Mouse (Mus musculus): ENCODE results near the gene Ebp. TPM values are rescaled to one million over a fixed set of nuclear protein-coding genes. Genes with fewer than 3 reads are reported as not detected.

The Ebp gene
- polyA plus RNA-seq, 1 experiment from 2014 or later, result 58.1 TPM

- Histone ChIP-seq H3K27ac (ENCODE audit: low read length) (no peak overlapping the region), H3K4me2 (replicated peaks; ENCODE audit: low read depth, low read length) (no peak overlapping the region), H3K9ac (replicated peaks; ENCODE audit: low read depth) (no peak overlapping the region), H3K27me3 (replicated peaks; ENCODE audit: insufficient read depth, low read length) (no peaks in the 10 kb centered on the region), H3K4me3 (ENCODE audit: low read depth, low read length) (no peak overlapping the region), H3K36me3 (ENCODE audit: insufficient read depth, low read length) (no peaks in the 10 kb centered on the region), H3K9me3 (ENCODE audit: low read length) (no peaks in the 10 kb centered on the region), H3K4me1 (ENCODE audit: insufficient read depth, low read depth, low read length) (no peaks in the 10 kb centered on the region)
- DNase-seq (ENCODE audit: low spot score) (no peak), ATAC-seq (no peak)
- 81% methylated on average over 2 of the region's 2 CpGs for WGBS
- TF ChIP-seq EP300 (IDR thresholded peaks at IDR 0.05) (no peak), CTCF (IDR thresholded peaks at IDR 0.05) (no peak)
Observed at GRCm38 (mm10) chrX:8178871-8179270, 14.4 kb downstream of the Ebp start.

GRCm38 (mm10) chrX:8175504-8176385 is 17.6 kb downstream of the Ebp start, which contains the start of gene Tbc1d25:
Tbc1d25 (minus strand) TSS chrX:8176181.
- no peaks in the 10 kb centered on the region for H3K9me3 ChIP-seq (ENCODE audit: low read length)
- TF ChIP-seq CTCF (IDR thresholded peaks at IDR 0.05), result peak; percentile 56
- TF ChIP-seq EP300 (IDR thresholded peaks at IDR 0.05), result no peak
- H3K9ac ChIP-seq (replicated peaks; ENCODE audit: low read depth), result peak within 1 kb of the TSS; percentile 54
- no peaks in the 10 kb centered on the region for H3K4me1 ChIP-seq (ENCODE audit: insufficient read depth, low read depth, low read length)
- H3K4me2 ChIP-seq (replicated peaks; ENCODE audit: low read depth, low read length), result peak within 1 kb of the TSS; percentile 56
- no peaks in the 10 kb centered on the region for H3K36me3 ChIP-seq (ENCODE audit: insufficient read depth, low read length)
- 16% methylated on average over 32 of the region's 56 CpGs for WGBS
- DNase-seq (ENCODE audit: low spot score), result peak; percentile 92
- ATAC-seq, result peak; percentile 97
- H3K27me3 ChIP-seq (replicated peaks; ENCODE audit: insufficient read depth, low read length), result no peaks in the 10 kb centered on the region
- H3K4me3 ChIP-seq (ENCODE audit: low read depth, low read length), result peak within 1 kb of the TSS; percentile 59
- peak within 1 kb of the TSS; percentile 43; the same call in 1 of the 2 replicates for H3K27ac ChIP-seq (ENCODE audit: low read length)

GRCm38 (mm10) chrX:8175169-8175503 is 18.2 kb downstream of the Ebp start:
- Histone ChIP-seq H3K4me2 (replicated peaks; ENCODE audit: low read depth, low read length) (peak overlapping the region; percentile 56), H3K9me3 (ENCODE audit: low read length) (no peaks in the 10 kb centered on the region), H3K27ac (ENCODE audit: low read length) (no peak overlapping the region), H3K4me1 (ENCODE audit: insufficient read depth, low read depth, low read length) (no peaks in the 10 kb centered on the region), H3K4me3 (ENCODE audit: low read depth, low read length) (peak overlapping the region; percentile 59), H3K9ac (replicated peaks; ENCODE audit: low read depth) (peak overlapping the region; percentile 54), H3K27me3 (replicated peaks; ENCODE audit: insufficient read depth, low read length) (no peaks in the 10 kb centered on the region), H3K36me3 (ENCODE audit: insufficient read depth, low read length) (no peaks in the 10 kb centered on the region)
- no peak for DNase-seq (ENCODE audit: low spot score)
- no peak for ATAC-seq
- WGBS, result 16% methylated on average over 3 of the region's 4 CpGs
- TF ChIP-seq EP300 (IDR thresholded peaks at IDR 0.05) (no peak), CTCF (IDR thresholded peaks at IDR 0.05) (no peak)

- Histone ChIP-seq H3K4me2 (replicated peaks; ENCODE audit: low read depth, low read length) (no peak overlapping the region), H3K27ac (ENCODE audit: low read length) (no peak overlapping the region), H3K4me3 (ENCODE audit: low read depth, low read length) (no peak overlapping the region), H3K36me3 (ENCODE audit: insufficient read depth, low read length) (no peaks in the 10 kb centered on the region), H3K9ac (replicated peaks; ENCODE audit: low read depth) (no peak overlapping the region), H3K4me1 (ENCODE audit: insufficient read depth, low read depth, low read length) (no peaks in the 10 kb centered on the region), H3K9me3 (ENCODE audit: low read length) (no peaks in the 10 kb centered on the region), H3K27me3 (replicated peaks; ENCODE audit: insufficient read depth, low read length) (no peaks in the 10 kb centered on the region)
- TF ChIP-seq EP300 (IDR thresholded peaks at IDR 0.05), result no peak
- no peak for TF ChIP-seq CTCF (IDR thresholded peaks at IDR 0.05)
- WGBS, result 88% methylated on average over 9 of the region's 10 CpGs
- DNase-seq (ENCODE audit: low spot score), result no peak
- ATAC-seq, result no peak
Observed at GRCm38 (mm10) chrX:8167716-8168647, 25.3 kb downstream of the Ebp start.

DNA sequence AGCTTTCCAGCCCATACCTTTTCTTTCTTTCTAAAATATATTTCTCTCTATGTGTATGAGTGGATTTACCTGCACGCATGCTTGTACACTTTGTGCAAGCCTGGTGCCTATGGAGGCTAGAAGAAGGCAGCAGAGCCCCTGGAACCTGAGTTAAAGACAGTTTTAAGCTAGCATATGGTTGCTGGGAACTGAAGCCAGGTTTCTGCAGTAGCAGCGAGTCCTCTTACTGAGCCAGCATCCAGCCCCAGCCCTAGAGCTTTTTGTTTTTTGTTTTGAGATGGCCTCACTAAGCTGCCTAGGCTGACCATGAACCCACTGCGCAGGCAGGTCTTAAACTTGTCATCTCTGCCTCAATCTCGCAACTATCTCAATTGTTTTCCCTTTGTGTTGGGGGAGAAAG is 28.8 kb downstream of the Ebp start:
- Histone ChIP-seq H3K27me3 (replicated peaks; ENCODE audit: insufficient read depth, low read length) (no peaks in the 10 kb centered on the region), H3K4me2 (replicated peaks; ENCODE audit: low read depth, low read length) (no peak overlapping the region), H3K4me1 (ENCODE audit: insufficient read depth, low read depth, low read length) (no peaks in the 10 kb centered on the region), H3K36me3 (ENCODE audit: insufficient read depth, low read length) (no peaks in the 10 kb centered on the region), H3K9ac (replicated peaks; ENCODE audit: low read depth) (no peak overlapping the region), H3K27ac (ENCODE audit: low read length) (no peak overlapping the region), H3K4me3 (ENCODE audit: low read depth, low read length) (no peak overlapping the region), H3K9me3 (ENCODE audit: low read length) (no peaks in the 10 kb centered on the region)
- no peak for ATAC-seq
- 88% methylated on average over 4 of the region's 4 CpGs for WGBS
- TF ChIP-seq CTCF (IDR thresholded peaks at IDR 0.05), result no peak
- TF ChIP-seq EP300 (IDR thresholded peaks at IDR 0.05), result no peak
- no peak for DNase-seq (ENCODE audit: low spot score)

GRCm38 (mm10) chrX:8163076-8163475 is 30.2 kb downstream of the Ebp start:
- DNase-seq (ENCODE audit: low spot score) (peak; percentile 44), ATAC-seq (peak; percentile 46)
- no peak overlapping the region for H3K9ac ChIP-seq (replicated peaks; ENCODE audit: low read depth)
- no peak overlapping the region for H3K4me3 ChIP-seq (ENCODE audit: low read depth, low read length)
- WGBS, result 66% methylated on average over 5 of the region's 5 CpGs
- H3K27me3 ChIP-seq (replicated peaks; ENCODE audit: insufficient read depth, low read length), result no peaks in the 10 kb centered on the region
- no peaks in the 10 kb centered on the region for H3K9me3 ChIP-seq (ENCODE audit: low read length)
- TF ChIP-seq CTCF (IDR thresholded peaks at IDR 0.05) (no peak), EP300 (IDR thresholded peaks at IDR 0.05) (no peak)
- H3K36me3 ChIP-seq (ENCODE audit: insufficient read depth, low read length), result 0 out of 2 replicates have a peak, but pooled peaks cover under 1% of the 10 kb centered on the region
- H3K4me1 ChIP-seq (ENCODE audit: insufficient read depth, low read depth, low read length), result no peaks in the 10 kb centered on the region
- H3K4me2 ChIP-seq (replicated peaks; ENCODE audit: low read depth, low read length), result no peak overlapping the region
- 0 out of 2 replicates have a peak overlapping the region, but pooled peaks have one; percentile 54 for H3K27ac ChIP-seq (ENCODE audit: low read length)

All from lung, postnatal 0 days (tissue).